In the genomic region with DNA sequence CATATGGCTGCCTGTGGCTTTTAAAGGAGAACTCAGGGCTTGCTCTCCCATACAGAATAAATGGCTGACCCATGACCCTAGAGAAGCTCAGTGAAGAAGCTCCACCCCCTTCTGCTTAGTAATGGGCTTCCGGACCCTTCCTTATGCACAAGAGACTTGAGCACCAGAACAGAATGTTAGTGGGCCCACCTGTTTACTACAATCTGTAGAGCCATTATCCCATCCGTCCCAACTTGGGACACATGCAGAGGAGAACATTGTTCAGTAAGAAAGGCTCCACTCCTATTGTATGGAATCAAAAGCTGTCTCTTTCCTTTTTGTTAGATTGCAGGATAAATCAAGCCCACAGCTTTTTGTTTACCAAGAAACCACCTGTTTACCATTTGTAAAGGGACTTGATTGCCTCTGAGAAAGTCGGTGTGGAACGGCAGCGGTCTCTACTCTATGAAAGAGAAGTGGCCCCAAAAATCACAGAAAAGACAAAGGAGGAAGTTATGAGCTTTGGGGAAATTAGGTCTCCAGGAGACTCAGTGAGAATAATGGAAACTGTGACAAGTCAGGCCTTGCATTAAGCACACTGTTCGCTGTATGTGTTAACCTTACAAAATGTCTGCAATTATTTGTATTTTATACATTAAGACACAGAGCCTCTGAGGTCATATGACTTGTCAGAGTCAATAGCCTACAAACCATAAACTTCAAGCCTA, we compare ENCODE assay signal across 22 mouse cellular contexts. TPM values are rescaled to one million over a fixed set of nuclear protein-coding genes. Genes with fewer than 3 reads are reported as not detected.
A peak's percentile ranks its signal among the peaks of the same experiment; 100 is the strongest.
DNase-seq lines count a peak whose midpoint lies in the region.
"Had no signal": no experiment of that assay in that cellular context is flagged by ENCODE, and none has a peak within 500 bp of the region (broad histone marks: within the 10 kb centered on the region; RNA-seq: fewer than 3 reads in every experiment).

No protein-coding gene starts in this region.

- peak; percentile 78 for DNase-seq in heart, adult 11 months
- no peak for DNase-seq in heart, embryonic 10.5 days (ENCODE audit: low spot score)
- peak; percentile 3 to 19 for DNase-seq in spleen, postnatal 36 days (ENCODE audit: low spot score in 2 of 2)
- DNase-seq in spleen, postnatal 4 days (ENCODE audit: low spot score in 2 of 2), result no peak
- peak; percentile 98 for DNase-seq in R1 (ENCODE audit: low read depth, low spot score)
- peak; percentile 24 for DNase-seq in mesoderm, embryonic 11.5 days (ENCODE audit: low read depth, low spot score)
- no peak for DNase-seq in frontal cortex, postnatal 10 days (ENCODE audit: low spot score in 2 of 2)
- no peak for DNase-seq in adrenal gland, adult 18-20 months (ENCODE audit: low spot score in 2 of 2)
- DNase-seq: adrenal gland, postnatal 10 days; cerebellum, adult 11 months; cerebellum, adult 8-10 months; cerebellum, postnatal 14 days; forebrain, postnatal 0 days; gastrocnemius, adult 2 months; heart, postnatal 36 days; kidney, adult 11 months; kidney, adult 9 months had no signal

- H3K27me3 ChIP-seq in heart, embryonic 10.5 days (ENCODE audit: insufficient read depth, poor library complexity, severe bottlenecking), result no peaks in the 10 kb centered on the region
- H3K27me3 ChIP-seq: embryonic facial prominence, embryonic 12.5 days; forebrain, embryonic 12.5 days; heart, embryonic 13.5 days had no signal

- H3K27ac ChIP-seq in heart, embryonic 10.5 days, result no peak overlapping the region
- H3K27ac ChIP-seq: embryonic facial prominence, embryonic 12.5 days; forebrain, embryonic 12.5 days; gastrocnemius, adult 2 months; heart, embryonic 13.5 days; hindbrain, embryonic 13.5 days; hindbrain, postnatal 0 days had no signal

- no peaks in the 10 kb centered on the region for H3K36me3 ChIP-seq in heart, embryonic 10.5 days
- H3K36me3 ChIP-seq: embryonic facial prominence, embryonic 12.5 days; forebrain, embryonic 12.5 days; heart, embryonic 13.5 days; hindbrain, embryonic 13.5 days had no signal

- no peaks in the 10 kb centered on the region for H3K9me3 ChIP-seq in heart, embryonic 10.5 days
- H3K9me3 ChIP-seq: embryonic facial prominence, embryonic 12.5 days; forebrain, embryonic 12.5 days; heart, embryonic 13.5 days; hindbrain, embryonic 13.5 days had no signal

- 89% methylated on average over 6 of the region's 6 CpGs for WGBS in heart, embryonic 10.5 days

- no peak overlapping the region for H3K4me3 ChIP-seq in heart, embryonic 10.5 days
- H3K4me3 ChIP-seq: embryonic facial prominence, embryonic 12.5 days; forebrain, embryonic 12.5 days; gastrocnemius, adult 2 months; heart, embryonic 13.5 days; hindbrain, embryonic 13.5 days had no signal

- H3K4me1 ChIP-seq in heart, embryonic 10.5 days, result no peaks in the 10 kb centered on the region
- H3K4me1 ChIP-seq: embryonic facial prominence, embryonic 12.5 days; heart, embryonic 13.5 days had no signal

RNA-seq across cellular contexts. Expression of gene Alk, which starts 47.2 kb away (rescaled TPM):
- 0.70 and 0.78 TPM in 2 replicates for polyA plus RNA-seq in heart, embryonic 10.5 days (2016; fragmentation: Nextera tagmentation; extraction: Ambion mirVana)
- under 1 TPM in 1 of 2 experiments, not detected in 1; 0.06 TPM for total RNA-seq in adrenal gland, adult 18-20 months (2021)
- total RNA-seq: gastrocnemius, adult 2 months; heart, postnatal 36 days had no signal

Comparison
In these comparisons a context has a peak if more than half of its experiments do, and no peak if none do; other contexts are left out.
1. DNase-seq: peak in heart, adult 11 months (single experiment), spleen, postnatal 36 days (2 of 2), R1 (single experiment) and mesoderm, embryonic 11.5 days (single experiment); none in heart, embryonic 10.5 days (single experiment), spleen, postnatal 4 days (0 of 2), frontal cortex, postnatal 10 days (0 of 2) and adrenal gland, adult 18-20 months (0 of 2).